22 mouse cellular contexts compared by ENCODE assay signal in genomic region chr2:74763976-74764375, GRCm38 (mm10). TPM values are rescaled to one million over a fixed set of nuclear protein-coding genes. Genes with fewer than 3 reads are reported as not detected.
DNase-seq lines count a peak whose midpoint lies in the region; ATAC-seq lines count a peak whose summit lies in the region.
"Had no signal": no experiment of that assay in that cellular context is flagged by ENCODE, and none has a peak within 500 bp of the region (broad histone marks: within the 10 kb centered on the region; RNA-seq: fewer than 3 reads in every experiment).

No protein-coding gene starts in this region.

- H3K9me3 ChIP-seq in heart, embryonic 12.5 days (replicated peaks), result no peaks in the 10 kb centered on the region
- no peaks in the 10 kb centered on the region for H3K9me3 ChIP-seq in kidney, embryonic 15.5 days (replicated peaks)
- H3K9me3 ChIP-seq in limb, embryonic 13.5 days, result no peaks in the 10 kb centered on the region

- H3K27ac ChIP-seq in heart, embryonic 12.5 days (ENCODE audit: poor library complexity, severe bottlenecking), result no peak overlapping the region
- H3K27ac ChIP-seq in kidney, embryonic 15.5 days, result no peak overlapping the region
- H3K27ac ChIP-seq in limb, embryonic 13.5 days, result no peak overlapping the region
- H3K27ac ChIP-seq: layer of hippocampus, adult 2 months; left cerebral cortex, adult 2 months had no signal

- H3K4me3 ChIP-seq in heart, embryonic 12.5 days, result peak overlapping the region; percentile 50; the same call in 1 of the 2 replicates
- peak overlapping the region; percentile 61 for H3K4me3 ChIP-seq in kidney, embryonic 15.5 days (replicated peaks)
- H3K4me3 ChIP-seq in limb, embryonic 13.5 days, result peak overlapping the region; percentile 54; the same call in 1 of the 2 replicates

- 43% methylated on average over 10 of the region's 10 CpGs for WGBS in heart, embryonic 12.5 days
- WGBS in kidney, embryonic 15.5 days, result 40% methylated on average over 10 of the region's 10 CpGs
- WGBS in limb, embryonic 13.5 days, result 29% methylated on average over 10 of the region's 10 CpGs

- H3K27me3 ChIP-seq in heart, embryonic 12.5 days (replicated peaks), result peaks cover 78% of the 10 kb centered on the region
- H3K27me3 ChIP-seq in kidney, embryonic 15.5 days, result peaks cover 62% of the 10 kb centered on the region
- H3K27me3 ChIP-seq in limb, embryonic 13.5 days, result peaks cover 85% of the 10 kb centered on the region

- no peak overlapping the region for H3K9ac ChIP-seq in heart, embryonic 12.5 days
- no peak overlapping the region for H3K9ac ChIP-seq in kidney, embryonic 15.5 days
- H3K9ac ChIP-seq in limb, embryonic 13.5 days, result no peak overlapping the region

- H3K4me2 ChIP-seq in heart, embryonic 12.5 days, result no peak overlapping the region; the same call in 1 of the 2 replicates
- H3K4me2 ChIP-seq in kidney, embryonic 15.5 days, result peak overlapping the region; percentile 99
- H3K4me2 ChIP-seq in limb, embryonic 13.5 days (replicated peaks), result peak overlapping the region; percentile 95; the same call in 1 of the 2 replicates

- no peaks in the 10 kb centered on the region for H3K36me3 ChIP-seq in heart, embryonic 12.5 days
- H3K36me3 ChIP-seq in kidney, embryonic 15.5 days, result no peaks in the 10 kb centered on the region
- no peaks in the 10 kb centered on the region for H3K36me3 ChIP-seq in limb, embryonic 13.5 days

- peaks cover 18% of the 10 kb centered on the region for H3K4me1 ChIP-seq in heart, embryonic 12.5 days (replicated peaks)
- peaks cover 22% of the 10 kb centered on the region for H3K4me1 ChIP-seq in kidney, embryonic 15.5 days
- H3K4me1 ChIP-seq in limb, embryonic 13.5 days, result peaks cover 20% of the 10 kb centered on the region

- no peak for ATAC-seq in heart, embryonic 12.5 days (ENCODE audit: insufficient number of reproducible peaks, low FRiP score)
- no peak for ATAC-seq in kidney, embryonic 15.5 days (replicated peaks; ENCODE audit: low FRiP score)
- no peak for ATAC-seq in limb, embryonic 13.5 days (ENCODE audit: low FRiP score, low read depth)

- intact Hi-C loops in heart, postnatal 36 days (cut with DNase I), result no loop called here

- no peak for DNase-seq in heart, postnatal 36 days
- no peak for DNase-seq in kidney, adult 18-20 months
- DNase-seq in ZHBTc4 (ENCODE audit: low read depth, low spot score), result peak; percentile 19
- no peak for DNase-seq in cerebellum, adult 11-12 months
- no peak for DNase-seq in spleen, postnatal 4 days (ENCODE audit: low spot score in 2 of 2)
- DNase-seq: adrenal gland, postnatal 25 days; cerebellum, adult 9-11 months; gastrocnemius, postnatal 14 days; kidney, adult 11 months; lung, adult 2 months had no signal

RNA-seq across cellular contexts. Expression of gene Hoxd1, which starts 1.2 kb away (rescaled TPM):
- polyA plus RNA-seq in heart, embryonic 12.5 days (2016; fragmentation: Nextera tagmentation; extraction: Ambion mirVana), result not detected in 2 replicates
- not detected for total RNA-seq in heart, postnatal 36 days (2021)
- 1.2 and 1.5 TPM in 2 replicates for polyA plus RNA-seq in kidney, embryonic 15.5 days (2015; fragmentation: Nextera tagmentation; extraction: Ambion mirVana)
- polyA plus RNA-seq in limb, embryonic 13.5 days (2015; fragmentation: Nextera tagmentation; extraction: Ambion mirVana), result 0.61 and 0.69 TPM in 2 replicates
- total RNA-seq: adrenal gland, postnatal 25 days; gastrocnemius, postnatal 14 days; left cerebral cortex, adult 2 months; liver, adult 2 months; midbrain, postnatal 0 days had no signal
- polyA plus RNA-seq: forebrain, embryonic 11.5 days; heart, embryonic 16.5 days; liver, adult 2 months; lung, adult 2 months; midbrain, postnatal 0 days; stomach, embryonic 16.5 days had no signal

RNA-seq across cellular contexts. Expression of gene Gm28230, which starts 37.4 kb away (rescaled TPM):
- 0.08 TPM in 1 of 2 replicates, not detected in the other for polyA plus RNA-seq in heart, embryonic 12.5 days (2016; fragmentation: Nextera tagmentation; extraction: Ambion mirVana)
- not detected for total RNA-seq in heart, postnatal 36 days (2021)
- 1.7 and 2.3 TPM in 2 replicates for polyA plus RNA-seq in kidney, embryonic 15.5 days (2015; fragmentation: Nextera tagmentation; extraction: Ambion mirVana)
- 0.08 and 0.26 TPM in 2 replicates for polyA plus RNA-seq in limb, embryonic 13.5 days (2015; fragmentation: Nextera tagmentation; extraction: Ambion mirVana)
- total RNA-seq: layer of hippocampus, adult 2 months; left cerebral cortex, adult 2 months; liver, adult 2 months; midbrain, postnatal 0 days had no signal
- polyA plus RNA-seq: embryonic facial prominence, embryonic 11.5 days; forebrain, embryonic 11.5 days; frontal cortex, adult 2 months; heart, embryonic 16.5 days; liver, adult 2 months; midbrain, postnatal 0 days had no signal

RNA-seq across cellular contexts. Expression of gene Hoxd4, which starts 52.2 kb away (rescaled TPM):
- polyA plus RNA-seq in heart, embryonic 12.5 days (2016; fragmentation: Nextera tagmentation; extraction: Ambion mirVana), result 0.19 TPM in 1 of 2 replicates, not detected in the other
- total RNA-seq in heart, postnatal 36 days (2021), result under 1 TPM; 0.19 to 0.28 TPM
- 5.6 and 5.8 TPM in 2 replicates for polyA plus RNA-seq in kidney, embryonic 15.5 days (2015; fragmentation: Nextera tagmentation; extraction: Ambion mirVana)
- polyA plus RNA-seq in limb, embryonic 13.5 days (2015; fragmentation: Nextera tagmentation; extraction: Ambion mirVana), result 0.32 and 0.55 TPM in 2 replicates
- total RNA-seq: layer of hippocampus, adult 2 months; left cerebral cortex, adult 2 months had no signal
- polyA plus RNA-seq: forebrain, embryonic 11.5 days; frontal cortex, adult 2 months; midbrain, postnatal 0 days had no signal

RNA-seq across cellular contexts. Expression of gene Hoxd3, which starts 52.2 kb away (rescaled TPM):
- polyA plus RNA-seq in heart, embryonic 12.5 days (2016; fragmentation: Nextera tagmentation; extraction: Ambion mirVana), result 2.5 and 3.1 TPM in 2 replicates
- total RNA-seq in heart, postnatal 36 days (2021), result not detected
- 15.2 and 15.9 TPM in 2 replicates for polyA plus RNA-seq in kidney, embryonic 15.5 days (2015; fragmentation: Nextera tagmentation; extraction: Ambion mirVana)
- 0.84 and 0.88 TPM in 2 replicates for polyA plus RNA-seq in limb, embryonic 13.5 days (2015; fragmentation: Nextera tagmentation; extraction: Ambion mirVana)
- total RNA-seq: gastrocnemius, postnatal 14 days; layer of hippocampus, adult 2 months; left cerebral cortex, adult 2 months; liver, adult 2 months had no signal
- polyA plus RNA-seq: frontal cortex, adult 2 months; liver, adult 2 months; midbrain, postnatal 0 days had no signal

RNA-seq across cellular contexts. Expression of gene Hoxd8, which starts 59.6 kb away (rescaled TPM):
- 0.10 and 0.37 TPM in 2 replicates for polyA plus RNA-seq in heart, embryonic 12.5 days (2016; fragmentation: Nextera tagmentation; extraction: Ambion mirVana)
- total RNA-seq in heart, postnatal 36 days (2021), result 1 to 10 TPM; 1.1 to 1.3 TPM
- polyA plus RNA-seq in kidney, embryonic 15.5 days (2015; fragmentation: Nextera tagmentation; extraction: Ambion mirVana), result 36.4 and 40.8 TPM in 2 replicates
- 7.3 and 7.5 TPM in 2 replicates for polyA plus RNA-seq in limb, embryonic 13.5 days (2015; fragmentation: Nextera tagmentation; extraction: Ambion mirVana)
- total RNA-seq: layer of hippocampus, adult 2 months; left cerebral cortex, adult 2 months; liver, adult 2 months had no signal
- polyA plus RNA-seq: forebrain, embryonic 11.5 days; midbrain, postnatal 0 days had no signal
